8 mouse cellular contexts compared by ENCODE assay signal in genomic region chr6:149408833-149409332, GRCm38 (mm10). TPM values are rescaled to one million over a fixed set of nuclear protein-coding genes. Genes with fewer than 3 reads are reported as not detected.
DNase-seq lines count a peak whose midpoint lies in the region; ATAC-seq lines count a peak whose summit lies in the region.

TSS of gene Bicd1 (plus strand) at chr6:149408886.

- no peaks in the 10 kb centered on the region for H3K4me1 ChIP-seq in intestine, embryonic 14.5 days (replicated peaks; ENCODE audit: control insufficient read depth, insufficient read depth, low read length)

- no peaks in the 10 kb centered on the region for H3K36me3 ChIP-seq in intestine, embryonic 14.5 days (ENCODE audit: control insufficient read depth, insufficient read depth, low read length)

- peak within 1 kb of the TSS; percentile 67 for H3K4me3 ChIP-seq in intestine, embryonic 14.5 days (ENCODE audit: low read depth, low read length)

- H3K27ac ChIP-seq in intestine, embryonic 14.5 days (ENCODE audit: low read depth) = peak within 1 kb of the TSS; percentile 73

- intact Hi-C loops in gastrocnemius, postnatal 14 days (cut with DNase I; ENCODE audit: low total_unique reads) = no loop called here
- intact Hi-C loops in left cerebral cortex, postnatal 10 days (cut with DNase I) = no loop called here

- H3K4me2 ChIP-seq in intestine, embryonic 14.5 days (ENCODE audit: low read length) = peak within 1 kb of the TSS; percentile 80

- H3K9me3 ChIP-seq in intestine, embryonic 14.5 days (ENCODE audit: control insufficient read depth, low read length) = no peaks in the 10 kb centered on the region

- H3K27me3 ChIP-seq in intestine, embryonic 14.5 days (replicated peaks; ENCODE audit: control insufficient read depth, insufficient read depth, low read length) = no peaks in the 10 kb centered on the region

- under 1% methylated on average over 30 of the region's 30 CpGs for WGBS in intestine, embryonic 14.5 days

- ATAC-seq in intestine, embryonic 14.5 days (replicated peaks; ENCODE audit: low FRiP score, low TSS enrichment, low read depth) = peak; percentile 99
- ATAC-seq in megakaryocyte progenitor cell, adult 5-6 weeks (replicated peaks; ENCODE audit: poor library complexity) = peak; percentile 95

- peak within 1 kb of the TSS; percentile 55 for H3K9ac ChIP-seq in intestine, embryonic 14.5 days (ENCODE audit: low read length)

- peak; percentile 59 for DNase-seq in adrenal gland, adult 18-20 months (ENCODE audit: low spot score in 2 of 2)
- DNase-seq in embryo, embryonic 10.5 days (ENCODE audit: low spot score) = peak; percentile 88
- DNase-seq in gastrocnemius, postnatal 14 days = peak; percentile 42
- peak; percentile 85 for DNase-seq in intestine, embryonic 14.5 days (ENCODE audit: low spot score)
- peak; percentile 86 to 90 for DNase-seq in left cerebral cortex, postnatal 10 days (ENCODE audit: extremely low spot score in 1 of 2, low spot score in 2 of 2)
- DNase-seq in right cerebral cortex, postnatal 14 days = peak; percentile 85
- DNase-seq in urinary bladder, postnatal 36 days (ENCODE audit: low spot score in 2 of 2) = peak; percentile 54 to 62

RNA-seq across cellular contexts. Expression of gene Bicd1, which starts in this region (rescaled TPM):
- 1 to 10 TPM; 5.1 to 6.0 TPM for total RNA-seq in adrenal gland, adult 18-20 months (2021)
- total RNA-seq in gastrocnemius, postnatal 14 days (2021) = 1 to 10 TPM in 1 of 2 experiments, under 1 TPM in 1; 0.71 to 1.5 TPM
- polyA plus RNA-seq in intestine, embryonic 14.5 days (2014; fragmentation: Nextera tagmentation; extraction: Ambion mirVana) = 15.8 and 19.3 TPM in 2 replicates
- total RNA-seq in left cerebral cortex, postnatal 10 days (2021) = 10 to 100 TPM; 54.9 to 56.7 TPM
- 3.5 and 6.8 TPM in 2 replicates for total RNA-seq in megakaryocyte progenitor cell, adult 5-6 weeks (2015)
- 8.1 and 9.7 TPM in 2 replicates for total RNA-seq in megakaryocyte progenitor cell, adult 5-6 weeks (2017)

Comparison
In these comparisons a context has a peak if more than half of its experiments do, and no peak if none do; other contexts are left out.
1. Peak in every context shown above with its lines: DNase-seq, ATAC-seq, H3K4me3 ChIP-seq and H3K27ac ChIP-seq.
2. RNA of gene Bicd1 (total RNA-seq): 54.9 to 56.7 TPM in left cerebral cortex, postnatal 10 days; 3.5 to 9.7 TPM in megakaryocyte progenitor cell, adult 5-6 weeks, 5.1 to 6.0 TPM in adrenal gland, adult 18-20 months and 0.71 to 1.5 TPM in gastrocnemius, postnatal 14 days; every median in the first group is over 4 times any median in the second.